In genomic region chr3:9448541-9448940, GRCm38 (mm10) we compare ENCODE assay signal across 21 mouse cellular contexts.
DNase-seq lines count a peak whose midpoint lies in the region; ATAC-seq and TF ChIP-seq lines count a peak whose summit lies in the region.
"Had no signal": no experiment of that assay in that cellular context is flagged by ENCODE, and none has a peak within 500 bp of the region (broad histone marks: within the 10 kb centered on the region; RNA-seq: fewer than 3 reads in every experiment).

No protein-coding gene starts in this region.

- no peak overlapping the region for H3K9ac ChIP-seq in forebrain, postnatal 0 days
- H3K9ac ChIP-seq in forebrain, embryonic 12.5 days, result no peak overlapping the region
- no peak overlapping the region for H3K9ac ChIP-seq in kidney, postnatal 0 days (ENCODE audit: low read depth, low read length)
- no peak overlapping the region for H3K9ac ChIP-seq in lung, postnatal 0 days (replicated peaks; ENCODE audit: low read depth)
- H3K9ac ChIP-seq: embryonic facial prominence, embryonic 15.5 days; hindbrain, embryonic 12.5 days; intestine, embryonic 15.5 days; neural tube, embryonic 15.5 days; stomach, embryonic 15.5 days had no signal

- H3K9me3 ChIP-seq in forebrain, postnatal 0 days (ENCODE audit: low read length), result no peaks in the 10 kb centered on the region
- H3K9me3 ChIP-seq in forebrain, embryonic 12.5 days, result no peaks in the 10 kb centered on the region
- H3K9me3 ChIP-seq in kidney, postnatal 0 days (replicated peaks; ENCODE audit: low read length), result no peaks in the 10 kb centered on the region
- no peaks in the 10 kb centered on the region for H3K9me3 ChIP-seq in lung, postnatal 0 days (ENCODE audit: low read length)
- H3K9me3 ChIP-seq: embryonic facial prominence, embryonic 15.5 days; hindbrain, embryonic 12.5 days; intestine, embryonic 15.5 days; neural tube, embryonic 15.5 days; stomach, embryonic 15.5 days had no signal

- 95% methylated on average over 5 of the region's 5 CpGs for WGBS in forebrain, postnatal 0 days
- 93% methylated on average over 5 of the region's 5 CpGs for WGBS in forebrain, embryonic 12.5 days
- WGBS in kidney, postnatal 0 days, result 95% methylated on average over 5 of the region's 5 CpGs
- 97% methylated on average over 5 of the region's 5 CpGs for WGBS in kidney, adult 2 months
- 88% methylated on average over 5 of the region's 5 CpGs for WGBS in lung, postnatal 0 days

- no peak overlapping the region for H3K27ac ChIP-seq in forebrain, postnatal 0 days (ENCODE audit: low read depth, low read length)
- no peak overlapping the region for H3K27ac ChIP-seq in forebrain, embryonic 12.5 days
- H3K27ac ChIP-seq in kidney, postnatal 0 days, result no peak overlapping the region
- H3K27ac ChIP-seq in kidney, adult 2 months (ENCODE audit: insufficient read depth, low read depth, low read length), result no peak overlapping the region
- no peak overlapping the region for H3K27ac ChIP-seq in lung, postnatal 0 days (ENCODE audit: low read length)
- H3K27ac ChIP-seq: embryonic facial prominence, embryonic 15.5 days; hindbrain, embryonic 12.5 days; intestine, embryonic 15.5 days; stomach, embryonic 15.5 days had no signal

- TF ChIP-seq CTCF in forebrain, postnatal 0 days (IDR thresholded peaks at IDR 0.05; ENCODE audit: low read depth), result 0 out of 2 replicates have a peak, but pooled peaks have one; percentile 23
- TF ChIP-seq CTCF in kidney, postnatal 0 days (IDR thresholded peaks at IDR 0.05; ENCODE audit: low read depth), result peak; percentile 33; the same call in 1 of the 2 replicates
- no peak for TF ChIP-seq CTCF in kidney, adult 2 months (conservative IDR thresholded peaks at IDR 0.05; ENCODE audit: insufficient read depth, insufficient read length, low read depth, low read length)
- TF ChIP-seq CTCF in lung, postnatal 0 days (IDR thresholded peaks at IDR 0.05), result peak; percentile 19; the same call in 1 of the 2 replicates

- H3K4me1 ChIP-seq in forebrain, postnatal 0 days (ENCODE audit: insufficient read depth), result no peaks in the 10 kb centered on the region
- peaks cover 10% of the 10 kb centered on the region for H3K4me1 ChIP-seq in forebrain, embryonic 12.5 days
- no peaks in the 10 kb centered on the region for H3K4me1 ChIP-seq in kidney, postnatal 0 days (replicated peaks; ENCODE audit: insufficient read depth, low read length)
- no peaks in the 10 kb centered on the region for H3K4me1 ChIP-seq in kidney, adult 2 months (ENCODE audit: control insufficient read depth, insufficient read depth, low read length)
- H3K4me1 ChIP-seq in lung, postnatal 0 days (ENCODE audit: insufficient read depth, low read depth, low read length), result no peaks in the 10 kb centered on the region
- H3K4me1 ChIP-seq: embryonic facial prominence, embryonic 15.5 days; hindbrain, embryonic 12.5 days; intestine, embryonic 15.5 days; stomach, embryonic 15.5 days had no signal

- H3K27me3 ChIP-seq in forebrain, postnatal 0 days (ENCODE audit: insufficient read depth, low read length), result no peaks in the 10 kb centered on the region
- H3K27me3 ChIP-seq in forebrain, embryonic 12.5 days, result no peaks in the 10 kb centered on the region
- H3K27me3 ChIP-seq in kidney, postnatal 0 days (ENCODE audit: insufficient read depth, low read length), result no peaks in the 10 kb centered on the region
- H3K27me3 ChIP-seq in kidney, adult 2 months (replicated peaks; ENCODE audit: control insufficient read depth, insufficient read depth, low read length), result no peaks in the 10 kb centered on the region
- H3K27me3 ChIP-seq in lung, postnatal 0 days (replicated peaks; ENCODE audit: insufficient read depth, low read length), result no peaks in the 10 kb centered on the region
- H3K27me3 ChIP-seq: embryonic facial prominence, embryonic 15.5 days; hindbrain, embryonic 12.5 days; intestine, embryonic 15.5 days; neural tube, embryonic 15.5 days; stomach, embryonic 15.5 days had no signal

- no peak overlapping the region for H3K4me3 ChIP-seq in forebrain, postnatal 0 days (ENCODE audit: low read depth, low read length)
- no peak overlapping the region for H3K4me3 ChIP-seq in forebrain, embryonic 12.5 days (replicated peaks)
- H3K4me3 ChIP-seq in kidney, postnatal 0 days (replicated peaks; ENCODE audit: low read depth, low read length), result no peak overlapping the region
- no peak overlapping the region for H3K4me3 ChIP-seq in kidney, adult 2 months (ENCODE audit: insufficient read depth, low read depth, low read length)
- H3K4me3 ChIP-seq in lung, postnatal 0 days (ENCODE audit: low read depth, low read length), result no peak overlapping the region
- H3K4me3 ChIP-seq: embryonic facial prominence, embryonic 15.5 days; hindbrain, embryonic 12.5 days; intestine, embryonic 15.5 days; neural tube, embryonic 15.5 days; stomach, embryonic 15.5 days had no signal

- no peak for TF ChIP-seq POLR2A in kidney, adult 2 months (IDR thresholded peaks at IDR 0.05; ENCODE audit: low read depth, low read length)

- no peak for TF ChIP-seq EP300 in lung, postnatal 0 days (IDR thresholded peaks at IDR 0.05)

- no peak for ATAC-seq in forebrain, postnatal 0 days
- no peak for ATAC-seq in forebrain, embryonic 12.5 days (ENCODE audit: low FRiP score)
- ATAC-seq in kidney, postnatal 0 days (replicated peaks; ENCODE audit: low FRiP score, low read depth), result no peak
- ATAC-seq in lung, postnatal 0 days, result no peak
- ATAC-seq in inflammation-experienced regulatory T-cells, adult 6 months, result no peak

- DNase-seq in forebrain, postnatal 0 days, result no peak
- DNase-seq in kidney, postnatal 0 days (ENCODE audit: low spot score), result no peak
- no peak for DNase-seq in kidney, adult 2 months
- DNase-seq in lung, postnatal 0 days (ENCODE audit: low spot score), result no peak
- no peak for DNase-seq in lung, adult 18-20 months
- DNase-seq: cerebellum, adult 11 months; cerebellum, adult 9-11 months; heart, postnatal 10 days; kidney, adult 9 months; kidney, postnatal 25 days; right cerebral cortex, adult 18-20 months; thymus, adult 18-20 months; thymus, postnatal 36 days had no signal

- peaks cover 25% of the 10 kb centered on the region for H3K36me3 ChIP-seq in forebrain, postnatal 0 days (ENCODE audit: insufficient read depth)
- peaks cover 20% of the 10 kb centered on the region for H3K36me3 ChIP-seq in forebrain, embryonic 12.5 days (replicated peaks)
- H3K36me3 ChIP-seq in kidney, postnatal 0 days (ENCODE audit: insufficient read depth, low read length), result peaks cover 17% of the 10 kb centered on the region
- H3K36me3 ChIP-seq in kidney, adult 2 months (ENCODE audit: control insufficient read depth, insufficient read depth, low read length), result no peaks in the 10 kb centered on the region; the same call in 1 of the 2 replicates
- peaks cover 16% of the 10 kb centered on the region; the same call in 1 of the 2 replicates for H3K36me3 ChIP-seq in lung, postnatal 0 days (ENCODE audit: insufficient read depth, low read length)

- no peak overlapping the region for H3K4me2 ChIP-seq in forebrain, postnatal 0 days (ENCODE audit: low read depth)
- H3K4me2 ChIP-seq in forebrain, embryonic 12.5 days, result no peak overlapping the region
- no peak overlapping the region for H3K4me2 ChIP-seq in kidney, postnatal 0 days (ENCODE audit: low read length)
- no peak overlapping the region for H3K4me2 ChIP-seq in lung, postnatal 0 days (replicated peaks; ENCODE audit: low read depth, low read length)
- H3K4me2 ChIP-seq: embryonic facial prominence, embryonic 15.5 days; heart, embryonic 11.5 days; hindbrain, embryonic 12.5 days; intestine, embryonic 15.5 days; neural tube, embryonic 15.5 days; stomach, embryonic 15.5 days had no signal
